Mouse (Mus musculus) megakaryocyte, adult 5-6 weeks (primary cell): ENCODE measurements around the gene Pgam1. TPM values are rescaled to one million over a fixed set of nuclear protein-coding genes. Genes with fewer than 3 reads are reported as not detected.
A peak's percentile ranks its signal among the peaks of the same experiment; 100 is the strongest.
"Not testable (repeated sequence)": the region's sequence is repeated elsewhere in the genome, so short reads cannot be mapped to it uniquely, and the experiment has no call there.

ENCODE experiments used
- ATAC-seq: 2 replicates; pipeline ENCODE4 v1.8.0; 2016; ENCODE audit warnings: mild to moderate bottlenecking, inconsistent platforms; ENCODE audit not compliant: poor library complexity, severe bottlenecking
- total RNA-seq, 2 experiments: library from RNA; stranded (forward) in 1 of 2; stranded (reverse) in 1 of 2; fragments of 153-499, 151-499 nt in 1 of 2; fragments of 221-1000, 200-1000 nt in 1 of 2; gene quantifications; 2 replicates each; pipeline versions ENCODE4 v1.2.3 to v1.2.4; 2015 to 2017

Pgam1 gene
- total RNA-seq, 2 experiments from 2014 or later, result 291 to 587 TPM

GRCm38 (mm10) chr19:41908736-41909135 is 3.0 kb upstream of the Pgam1 start:
- ATAC-seq, result no peak

- no peak for ATAC-seq
Measured at GRCm38 (mm10) chr19:41910396-41910795, 1.3 kb upstream of the Pgam1 start.

DNA sequence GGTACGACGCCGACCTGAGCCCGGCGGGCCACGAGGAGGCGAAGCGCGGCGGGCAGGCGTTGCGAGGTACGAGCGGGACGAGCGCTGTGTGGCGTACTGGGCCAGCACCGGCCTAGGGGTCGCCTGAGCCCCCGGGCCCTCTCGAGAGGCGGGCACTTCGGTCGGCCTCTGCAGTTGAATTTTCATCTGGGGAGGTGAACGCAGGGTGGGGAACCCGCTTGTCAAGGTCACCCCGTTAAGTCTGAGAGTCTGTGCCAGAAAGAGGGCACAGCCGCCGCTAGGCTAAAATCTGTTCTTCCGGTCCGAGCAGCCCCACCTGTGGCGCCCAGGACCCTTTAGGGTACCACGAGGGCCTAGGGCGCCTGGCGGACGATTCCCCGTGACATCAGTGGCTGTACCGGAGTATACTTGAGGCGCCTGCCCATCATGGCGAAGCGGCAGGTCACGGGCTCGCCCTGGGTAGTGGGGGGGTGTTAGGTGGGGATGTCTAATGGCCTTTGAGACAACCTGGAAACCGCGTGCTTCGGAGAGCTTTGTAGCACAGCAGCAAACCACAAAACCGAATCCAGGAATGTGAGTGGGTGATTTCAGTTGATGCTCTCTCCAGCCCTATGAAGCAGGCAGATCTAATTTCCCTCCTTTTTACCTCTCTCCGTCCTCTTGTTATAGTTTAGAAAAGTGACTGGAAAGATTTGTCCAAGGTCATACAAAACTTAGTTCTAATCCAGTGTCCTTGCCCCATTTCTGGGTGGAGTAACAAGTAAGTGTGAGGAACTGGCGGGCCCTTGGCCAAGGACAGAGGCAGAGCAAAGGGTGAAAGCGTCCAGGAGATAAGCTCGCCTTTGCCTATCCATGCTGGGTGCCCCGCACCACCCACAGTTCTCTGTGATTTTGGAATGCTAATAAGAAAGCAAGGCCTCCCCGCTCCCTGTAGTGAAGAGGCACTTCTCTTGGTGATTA is 678 bp downstream of the Pgam1 start:
- ATAC-seq, result no peak

DNA sequence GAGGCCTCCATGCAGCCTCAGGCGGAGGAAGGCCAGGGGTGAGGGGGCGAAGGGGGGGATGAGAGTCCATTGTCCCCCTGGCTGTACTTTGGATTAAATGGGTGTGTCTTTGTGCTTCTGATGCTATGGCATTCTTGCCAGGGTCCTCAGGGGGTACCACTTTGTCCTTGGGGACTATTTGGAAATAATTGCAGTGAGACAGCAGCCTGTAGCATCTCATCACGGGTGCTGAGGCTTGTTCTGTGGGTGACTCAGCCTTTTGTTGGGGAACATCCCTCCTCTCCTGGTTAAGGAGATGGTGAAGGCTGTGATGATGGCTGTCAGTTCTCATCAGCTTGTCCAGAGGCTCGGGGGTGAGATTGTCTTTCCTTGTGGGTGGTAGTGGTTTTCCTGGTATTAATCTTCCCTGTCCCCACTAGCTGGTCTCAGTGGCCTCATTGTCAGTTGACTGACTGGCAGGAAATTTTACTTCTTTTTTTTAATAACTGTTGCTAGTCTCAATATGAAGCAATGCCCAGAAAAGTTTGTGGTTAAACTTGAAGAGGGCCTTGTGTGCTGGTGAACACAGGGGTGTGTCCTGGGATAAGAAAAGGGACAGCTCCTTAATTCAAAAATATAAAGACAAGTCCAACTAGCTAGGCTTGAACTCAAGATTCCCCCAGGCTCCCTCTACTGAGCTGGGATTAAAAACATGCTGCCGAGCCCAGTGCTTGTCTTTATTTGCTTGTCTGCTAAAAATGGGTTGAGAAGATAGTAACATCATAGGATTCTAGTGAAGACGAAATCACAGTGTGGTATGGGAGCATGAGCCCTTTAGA is 2.3 kb downstream of the Pgam1 start:
- peak; percentile 14 for ATAC-seq

- ATAC-seq, result not testable (repeated sequence)
Measured at GRCm38 (mm10) chr19:41914592-41914882, 2.8 kb downstream of the Pgam1 start.

- no peak for ATAC-seq
Measured at GRCm38 (mm10) chr19:41915294-41915693, 3.6 kb downstream of the Pgam1 start.

- peak; percentile 84 for ATAC-seq
Measured at GRCm38 (mm10) chr19:41916853-41917252, 5.1 kb downstream of the Pgam1 start.

GRCm38 (mm10) chr19:41919471-41919870 is 7.7 kb downstream of the Pgam1 start:
- ATAC-seq, result no peak

GRCm38 (mm10) chr19:41920412-41921067 is 8.8 kb downstream of the Pgam1 start:
- no peak for ATAC-seq

GRCm38 (mm10) chr19:41932686-41933085 is 21.0 kb downstream of the Pgam1 start:
- ATAC-seq, result peak; percentile 53

DNA sequence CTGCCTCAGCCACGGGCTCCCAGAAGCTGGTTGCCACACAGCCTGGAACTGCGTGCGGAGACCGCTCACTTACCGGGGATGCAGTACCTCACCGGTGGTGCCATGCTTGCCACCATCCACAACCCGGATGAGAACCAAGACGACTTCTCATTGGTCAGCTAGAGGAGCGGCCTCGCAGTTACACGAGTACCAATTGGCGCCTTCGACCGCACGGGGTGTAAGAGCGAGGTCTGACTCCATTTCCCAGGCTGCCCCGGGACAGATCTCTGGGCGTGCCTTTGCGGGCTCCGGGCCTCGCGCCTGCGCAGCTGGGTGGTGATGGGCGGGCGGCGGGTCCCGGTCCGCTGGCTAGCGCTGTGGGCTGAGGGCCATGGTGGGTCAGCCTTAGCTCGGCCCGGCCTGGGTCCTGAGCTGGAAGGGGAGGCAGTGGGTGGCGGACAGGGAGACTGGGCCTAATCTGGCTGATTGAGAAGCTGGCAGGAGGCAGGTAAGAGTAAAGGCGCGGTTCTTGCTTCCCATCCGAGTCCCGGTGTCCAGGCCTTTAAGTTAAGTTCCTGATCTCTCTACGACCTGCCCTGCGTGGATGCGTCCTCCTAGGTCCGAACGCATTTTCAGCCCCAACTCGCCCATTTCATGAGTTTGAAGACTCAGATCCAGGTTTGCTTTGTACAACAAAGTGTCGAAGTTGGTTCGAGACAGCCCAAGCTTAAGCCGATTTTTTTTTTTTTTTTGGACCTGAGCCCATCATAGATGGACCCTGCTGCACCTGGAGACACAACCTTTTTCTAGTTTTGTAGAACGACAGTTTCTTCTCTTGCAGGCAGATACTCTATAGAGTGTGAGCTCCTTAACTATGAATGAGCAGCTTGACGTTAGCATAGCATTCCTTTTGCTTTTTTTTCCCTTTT is 21.7 kb downstream of the Pgam1 start, which contains the start of the genes Exosc1 and Zdhhc16:
Gene Exosc1, minus strand, starts transcription at position 245 of the 908 bp plus-strand sequence.
Gene Zdhhc16, plus strand, starts transcription at position 302 of the 908 bp plus-strand sequence.
- peak; percentile 99 for ATAC-seq

GRCm38 (mm10) chr19:41934124-41934523 is 22.4 kb downstream of the Pgam1 start:
- ATAC-seq, result no peak

DNA sequence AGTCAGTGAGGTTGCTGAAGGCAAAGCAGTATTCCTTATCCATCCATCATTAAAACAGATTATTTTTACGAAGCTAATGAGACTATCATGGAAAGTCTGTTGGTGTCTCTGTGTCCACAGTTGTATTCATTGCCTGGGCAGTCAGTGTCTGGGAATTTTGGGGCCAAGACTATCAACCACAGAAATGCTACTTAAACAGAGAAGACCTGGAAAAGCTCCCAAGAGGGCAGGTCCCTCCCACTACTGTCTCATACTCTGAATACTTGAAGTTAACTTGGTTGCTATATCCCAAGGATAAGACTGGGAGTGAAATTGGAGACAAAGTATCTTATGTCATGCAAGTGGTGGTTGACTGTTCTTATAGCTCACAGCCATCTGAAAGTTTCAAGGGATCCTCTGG is 24.2 kb downstream of the Pgam1 start:
- no peak for ATAC-seq

DNA sequence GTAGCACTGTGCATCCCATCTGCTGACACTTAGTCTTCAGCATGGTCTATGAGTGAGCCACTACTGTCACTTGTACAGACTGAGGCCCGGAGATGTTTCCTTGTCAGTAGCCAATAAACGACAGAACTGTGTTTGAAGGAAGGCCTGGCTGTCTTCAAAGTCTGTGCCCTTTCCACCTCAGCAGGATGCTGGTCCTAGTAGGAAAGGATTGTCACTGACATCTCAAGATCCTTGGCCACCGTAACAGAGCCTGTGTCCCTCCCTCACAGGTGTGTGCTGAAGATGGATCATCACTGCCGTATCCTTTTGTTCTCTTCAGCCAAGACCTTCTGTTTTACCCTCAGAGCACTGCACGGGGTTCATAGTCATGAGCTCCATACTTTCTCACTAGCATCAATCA is 26.8 kb downstream of the Pgam1 start:
- no peak for ATAC-seq

DNA sequence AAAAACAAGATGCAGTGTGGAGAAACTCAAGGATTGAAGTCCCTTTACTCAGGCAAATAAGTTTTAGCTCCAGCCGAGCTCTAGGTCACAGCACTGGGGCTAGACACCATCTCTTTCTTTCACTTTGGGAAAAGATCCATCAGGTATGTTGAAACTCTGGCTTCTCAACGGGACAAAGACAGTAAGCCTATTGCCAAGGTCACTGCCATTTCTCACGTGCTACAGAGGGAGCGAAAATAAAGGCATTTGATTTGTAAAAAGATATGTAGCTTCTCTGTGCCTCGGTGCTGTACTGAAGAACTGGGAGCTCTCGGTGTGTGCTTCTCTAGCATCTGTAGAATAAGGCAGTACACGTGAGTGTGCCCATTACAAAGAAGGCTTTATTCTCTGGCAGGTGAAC is 32.1 kb downstream of the Pgam1 start:
- no peak for ATAC-seq

DNA sequence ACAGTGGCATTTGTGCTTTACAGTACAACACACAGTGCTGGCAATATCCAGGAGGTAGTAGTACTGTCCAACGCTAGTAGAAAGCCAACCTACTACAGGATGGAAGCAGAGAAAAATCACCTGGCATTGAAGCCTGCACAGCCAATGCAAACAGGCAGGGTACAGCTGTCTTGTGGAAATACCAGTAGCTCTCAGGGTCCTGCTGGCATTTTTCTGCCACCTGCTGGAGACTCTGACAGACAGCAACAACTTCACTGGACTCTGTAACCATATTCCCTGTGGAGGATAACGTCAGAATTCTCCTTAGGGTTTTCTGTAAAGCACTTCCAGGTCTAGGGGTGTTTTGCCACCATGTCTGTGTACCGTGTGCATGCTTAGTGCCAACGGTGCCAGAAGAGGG is 40.6 kb downstream of the Pgam1 start:
- ATAC-seq, result peak; percentile 68

- ATAC-seq, result no peak
Measured at GRCm38 (mm10) chr19:41953574-41953973, 41.9 kb downstream of the Pgam1 start.
